Mouse (Mus musculus) midbrain, embryonic 14.5 days (tissue): Measurements from ENCODE around the gene Adam20. TPM values are rescaled to one million over a fixed set of nuclear protein-coding genes. Genes with fewer than 3 reads are reported as not detected.
"Not testable (repeated sequence)": the region's sequence is repeated elsewhere in the genome, so short reads cannot be mapped to it uniquely, and the experiment has no call there.

Source experiments
- ATAC-seq: fragments of 200-750 bp; cut with Nextera tagmentation; 2 replicates; pipeline ENCODE4 v1.8.0; 2017; ENCODE audit warnings: moderate number of reproducible peaks, moderate library complexity; ENCODE audit not compliant: low FRiP score, low TSS enrichment
- DNase-seq: peaks from one replicate; pipeline ENCODE4 v3.0.0-alpha.2; 2015
- H3K27ac ChIP-seq: fragments of 300-500 bp; sonication (generic); replicated peaks from 2 replicates; pipeline ENCODE4 v1.5.1; 2014; ENCODE audit warnings: mild to moderate bottlenecking, low read depth, low read length, moderate library complexity
- H3K27me3 ChIP-seq: fragments of 300-500 bp; sonication (generic); 2 replicates; pipeline ENCODE4 v1.6.1; 2014; ENCODE audit warnings: low read length, control low read depth, mixed read lengths; ENCODE audit not compliant: control insufficient read depth, insufficient read depth
- H3K36me3 ChIP-seq: fragments of 300-500 bp; sonication (generic); 2 replicates; pipeline ENCODE4 v1.6.1; 2014; ENCODE audit warnings: low read length, control low read depth; ENCODE audit not compliant: control insufficient read depth, insufficient read depth
- H3K4me1 ChIP-seq: fragments of 300-500 bp; sonication (generic); 2 replicates; pipeline ENCODE4 v1.6.1; 2014; ENCODE audit warnings: mild to moderate bottlenecking, antibody characterized with exemption, low read length, control low read depth; ENCODE audit not compliant: control insufficient read depth, insufficient read depth
- H3K4me2 ChIP-seq: fragments of 300-500 bp; sonication (generic); 2 replicates; pipeline ENCODE4 v1.6.1; 2014; ENCODE audit warnings: mild to moderate bottlenecking, low read length, moderate library complexity
- H3K4me3 ChIP-seq: fragments of 300-500 bp; sonication (generic); replicated peaks from 2 replicates; pipeline ENCODE4 v1.5.1; 2014; ENCODE audit warnings: low read depth, low read length
- H3K9ac ChIP-seq: fragments of 300-500 bp; sonication (generic); replicated peaks from 2 replicates; pipeline ENCODE4 v1.6.1; 2014; ENCODE audit warnings: mild to moderate bottlenecking, low read length, moderate library complexity
- H3K9me3 ChIP-seq: fragments of 300-500 bp; sonication (generic); 2 replicates; pipeline ENCODE4 v1.6.1; 2016; ENCODE audit warnings: low read length, control low read depth, mixed read lengths; ENCODE audit not compliant: control insufficient read depth
- WGBS: fragments of 180-500 bp; shearing (Covaris S2); extraction: QIAGEN DNeasy Blood & Tissue Kit; methylation state at CpG from one replicate; pipeline ENCODE4 v1.1.7; 2014; 5-methylcytosine and 5-hydroxymethylcytosine counted together
- polyA plus RNA-seq: library from polyadenylated mRNA; unstranded; fragments of >200 nt; fragmentation: Nextera tagmentation; extraction: Ambion mirVana; gene quantifications from 2 replicates; pipeline ENCODE4 v1.2.1, GENCODE M21; 2014

Gene Adam20
- not detected in 2 replicates for polyA plus RNA-seq

DNA sequence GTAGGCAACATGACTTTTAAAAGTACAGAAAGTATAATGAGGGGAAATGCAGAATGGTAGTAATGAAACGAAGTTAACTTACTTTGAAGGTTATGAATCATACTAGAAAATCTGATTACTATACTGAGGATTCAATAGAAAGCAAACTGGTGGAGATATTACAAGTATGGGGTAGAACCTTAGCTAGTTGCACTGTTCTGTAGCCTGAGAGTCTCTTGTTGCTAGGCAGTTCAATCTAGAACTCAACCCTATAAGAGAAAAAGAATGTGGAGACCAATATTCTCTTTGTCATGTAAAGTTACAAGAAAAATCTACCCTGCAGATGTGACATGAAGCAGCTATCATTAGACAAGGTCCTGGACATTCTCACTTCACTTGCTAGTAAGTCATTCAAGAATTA is at the start of gene Adam20:
Gene Adam20, plus strand, starts transcription at position 301 of the 400 bp plus-strand sequence.
- not testable (repeated sequence) for H3K4me2 ChIP-seq, DNase-seq, H3K9me3 ChIP-seq, H3K4me1 ChIP-seq, H3K27me3 ChIP-seq, H3K36me3 ChIP-seq, H3K9ac ChIP-seq, H3K27ac ChIP-seq, ATAC-seq, H3K4me3 ChIP-seq
- WGBS: 81% methylated on average over 1 of the region's 1 CpGs

DNA sequence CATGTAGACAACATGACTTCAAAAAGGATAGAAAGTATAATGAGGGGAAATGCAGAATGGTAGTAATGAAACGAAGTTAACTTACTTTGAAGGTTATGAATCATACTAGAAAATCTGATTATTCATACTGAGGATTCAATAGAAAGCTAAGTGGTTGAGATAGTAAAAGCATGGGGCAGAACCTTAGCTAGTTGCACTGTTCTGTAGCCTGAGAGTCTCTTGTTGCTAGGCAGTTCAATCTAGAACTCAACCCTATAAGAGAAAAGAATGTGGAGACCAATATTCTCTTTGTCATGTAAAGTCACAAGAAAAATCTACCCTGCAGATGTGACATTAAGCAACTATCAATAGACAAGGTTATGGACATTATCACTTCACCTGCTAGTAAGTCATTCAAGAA is 41.2 kb upstream of the Adam20 start, which contains the start of gene Adam25:
Gene Adam25, plus strand, starts transcription at position 301 of the 400 bp plus-strand sequence.
- H3K4me1 ChIP-seq, H3K9ac ChIP-seq, DNase-seq, H3K4me2 ChIP-seq, H3K4me3 ChIP-seq, H3K27ac ChIP-seq, H3K27me3 ChIP-seq, ATAC-seq, H3K9me3 ChIP-seq, H3K36me3 ChIP-seq: not testable (repeated sequence)
- 66% methylated on average over 1 of the region's 1 CpGs for whole genome bisulfite sequencing

- DNase-seq (no peak), ATAC-seq (no peak)
- Histone ChIP-seq H3K9ac (no peak overlapping the region), H3K4me2 (no peak overlapping the region), H3K9me3 (no peaks in the 10 kb centered on the region), H3K36me3 (no peaks in the 10 kb centered on the region), H3K4me1 (no peaks in the 10 kb centered on the region), H3K4me3 (no peak overlapping the region), H3K27ac (no peak overlapping the region), H3K27me3 (no peaks in the 10 kb centered on the region)
These were observed 9.8 kb upstream of the Adam20 start for GRCm38 (mm10) chr8:40783320-40783719.

DNA sequence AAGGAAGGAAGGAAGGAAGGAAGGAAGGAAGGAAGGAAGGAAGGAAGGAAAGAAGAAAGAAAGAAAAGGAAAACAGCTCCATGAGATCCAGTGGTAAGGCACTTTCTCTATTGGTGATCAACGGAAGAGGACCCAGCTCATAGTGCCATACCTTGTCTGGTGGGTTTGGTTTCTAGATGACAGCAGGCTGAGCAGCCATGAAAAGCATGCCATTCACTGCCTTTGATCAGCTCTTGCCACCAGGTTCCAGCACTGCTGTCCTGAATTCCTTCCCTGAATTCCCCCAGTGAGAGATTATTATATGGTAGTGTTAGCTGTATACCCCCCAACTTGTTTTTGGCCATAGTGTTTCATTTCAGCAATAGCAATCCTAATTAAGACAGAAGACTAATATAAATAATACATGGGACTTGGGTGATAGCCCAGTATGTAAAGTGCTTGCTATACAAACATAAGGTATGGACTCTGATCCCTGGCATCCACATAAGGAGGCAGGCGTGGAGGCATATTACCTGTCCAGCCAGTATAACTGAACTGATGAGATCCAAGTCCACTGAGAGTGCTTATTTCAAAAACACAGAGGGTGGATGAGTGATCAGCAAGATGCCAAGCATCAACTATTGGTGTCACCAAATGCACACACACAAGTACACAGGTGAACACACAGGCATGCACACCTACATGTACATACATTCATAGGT is 10.5 kb downstream of the Adam20 start:
- DNase-seq (no peak), ATAC-seq (no peak)
- Histone ChIP-seq H3K4me2 (no peak overlapping the region), H3K4me1 (no peaks in the 10 kb centered on the region), H3K36me3 (no peaks in the 10 kb centered on the region), H3K9ac (no peak overlapping the region), H3K9me3 (no peaks in the 10 kb centered on the region), H3K27ac (no peak overlapping the region), H3K4me3 (no peak overlapping the region), H3K27me3 (no peaks in the 10 kb centered on the region)
- WGBS: 91% methylated on average over 2 of the region's 2 CpGs

Other genes with a start within 250 kb of the Adam20 start
- not detected in 2 replicates for gene Adam24, start 118.2 kb upstream of the Adam20 start, polyA plus RNA-seq
- not detected in 2 replicates for gene Adam25, start 41.1 kb upstream of the Adam20 start, polyA plus RNA-seq
- gene Adam39, start 29.7 kb downstream of the Adam20 start, polyA plus RNA-seq: not detected in 2 replicates